Mouse (Mus musculus) embryonic fibroblast, embryonic 13.5 days (primary cell): Measurements from ENCODE around the gene Gm20721. TPM values are rescaled to one million over a fixed set of nuclear protein-coding genes. Genes with fewer than 3 reads are reported as not detected.
"Not testable (repeated sequence)": the region's sequence is repeated elsewhere in the genome, so short reads cannot be mapped to it uniquely, and the experiment has no call there.

Source experiments
- H3K27ac ChIP-seq: 2 replicates; pipeline ENCODE4 v1.5.1; 2012; ENCODE audit warnings: low read length, control low read depth, inconsistent platforms; ENCODE audit not compliant: insufficient read depth
- H3K4me1 ChIP-seq: 2 replicates; pipeline ENCODE4 v1.6.1; 2011; ENCODE audit warnings: low read length; ENCODE audit not compliant: control insufficient read depth, insufficient read depth
- H3K4me3 ChIP-seq: 2 replicates; pipeline ENCODE4 v1.5.1; 2011; ENCODE audit warnings: mild to moderate bottlenecking, control low read depth, low read length; ENCODE audit not compliant: insufficient read depth
- CTCF ChIP-seq: IDR thresholded peaks from 2 replicates; pipeline ENCODE4 v1.5.1; 2011; ENCODE audit warnings: mild to moderate bottlenecking, control low read depth, low read length, moderate library complexity, borderline replicate concordance; ENCODE audit not compliant: insufficient read depth
- POLR2A ChIP-seq: IDR thresholded peaks from 2 replicates; pipeline ENCODE4 v1.6.1; 2011; ENCODE audit warnings: low read depth, mild to moderate bottlenecking, control low read depth, low read length, moderate library complexity
- polyA plus RNA-seq: library from polyadenylated mRNA; stranded (reverse); fragments of >200 nt; gene quantifications from 2 replicates; pipeline ENCODE4 v1.2.4, GENCODE M21; 2011; ENCODE audit warnings: low read depth; ENCODE audit not compliant: missing spikeins, insufficient read length

Gene Gm20721
- polyA plus RNA-seq, 1 experiment, result 10.6 TPM

- H3K4me1 ChIP-seq, result peaks cover 9% of the 10 kb centered on the region
- H3K4me3 ChIP-seq, result peak overlapping the region; percentile 95
- no peak for TF ChIP-seq POLR2A
- H3K27ac ChIP-seq, result peak overlapping the region; percentile 57
These were observed 15.1 kb downstream of the Gm20721 start for GRCm38 (mm10) chr2:174331282-174332030.

DNA sequence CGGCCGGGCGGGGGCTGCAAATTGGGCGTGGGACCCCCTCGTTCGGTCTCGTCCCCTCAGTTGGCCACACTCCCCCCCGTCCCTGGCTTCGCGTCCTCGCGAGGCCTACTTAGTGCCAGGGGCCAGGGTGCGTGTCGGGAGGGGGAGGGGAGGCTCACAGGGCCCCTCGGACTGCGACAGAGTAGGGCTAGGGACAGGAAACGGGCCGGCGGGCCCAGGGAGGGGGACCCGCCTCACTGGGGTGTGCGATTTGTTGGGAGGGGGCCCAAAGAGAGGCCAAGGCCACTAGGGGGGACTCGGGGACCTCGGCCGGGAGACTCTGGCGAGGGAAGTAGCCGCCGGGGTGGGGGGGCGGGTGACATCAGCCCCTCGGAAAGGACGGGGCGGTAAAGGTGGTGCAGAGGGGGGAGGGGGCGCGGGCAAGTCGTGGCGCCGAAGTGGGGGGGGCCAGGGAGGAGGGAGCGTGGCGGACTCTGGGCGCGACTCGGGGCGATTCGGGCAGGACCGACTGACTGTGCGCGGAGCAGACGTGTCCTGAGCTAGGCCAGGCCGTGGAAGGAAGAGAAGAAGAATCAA lies 15.8 kb downstream of the Gm20721 start:
- Histone ChIP-seq H3K4me3 (peak overlapping the region; percentile 95), H3K4me1 (peaks cover 5% of the 10 kb centered on the region), H3K27ac (peak overlapping the region; percentile 98)
- TF ChIP-seq CTCF, result no peak
- peak; percentile 55; the same call in 1 of the 2 replicates for TF ChIP-seq POLR2A

DNA sequence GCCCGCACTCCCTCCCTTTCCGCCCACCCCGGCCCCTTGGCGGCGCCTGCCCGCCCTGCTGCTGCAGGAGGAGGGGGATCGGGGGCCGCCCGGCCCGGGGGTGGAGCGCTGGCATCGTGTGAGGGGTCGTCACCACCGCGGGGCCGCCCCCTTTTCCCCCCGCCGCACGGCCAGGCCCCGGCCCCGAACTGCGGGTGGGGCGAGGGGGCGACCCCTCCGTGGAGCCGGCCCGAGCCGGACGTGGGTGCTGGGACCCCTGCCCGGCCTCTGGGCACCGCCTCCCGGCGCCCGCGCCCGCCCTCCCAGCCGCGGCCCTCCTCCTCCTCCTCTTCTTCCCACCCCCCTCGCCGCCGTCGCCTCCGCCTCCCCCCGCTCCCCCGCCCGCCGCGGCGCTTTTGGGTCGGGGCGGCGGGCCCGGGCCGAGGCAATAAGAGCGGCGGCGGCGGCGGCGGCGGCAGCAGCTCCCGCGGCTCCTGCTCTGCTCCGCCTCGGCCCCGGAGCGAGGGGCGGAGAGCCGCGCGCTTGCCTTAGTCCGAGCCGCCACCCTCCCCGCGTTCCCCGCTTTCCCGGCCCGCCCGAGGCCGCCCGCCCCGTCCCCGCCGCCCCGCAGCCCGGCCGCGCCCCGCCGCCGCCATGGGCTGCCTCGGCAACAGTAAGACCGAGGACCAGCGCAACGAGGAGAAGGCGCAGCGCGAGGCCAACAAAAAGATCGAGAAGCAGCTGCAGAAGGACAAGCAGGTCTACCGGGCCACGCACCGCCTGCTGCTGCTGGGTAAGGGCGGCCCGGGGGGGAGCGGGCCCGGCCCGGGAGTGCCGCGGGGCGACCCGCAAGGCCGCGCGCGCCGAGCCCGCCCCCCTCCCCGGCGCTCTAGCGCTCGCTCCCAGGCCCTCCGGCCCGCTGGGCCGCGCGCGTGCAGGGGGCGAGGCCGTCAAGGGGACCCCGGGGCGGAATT lies 16.6 kb downstream of the Gm20721 start:
- TF ChIP-seq POLR2A, result peak; percentile 80
- TF ChIP-seq CTCF, result no peak
- Histone ChIP-seq H3K27ac (peak overlapping the region; percentile 98), H3K4me3 (peak overlapping the region; percentile 95), H3K4me1 (peaks cover 5% of the 10 kb centered on the region)

DNA sequence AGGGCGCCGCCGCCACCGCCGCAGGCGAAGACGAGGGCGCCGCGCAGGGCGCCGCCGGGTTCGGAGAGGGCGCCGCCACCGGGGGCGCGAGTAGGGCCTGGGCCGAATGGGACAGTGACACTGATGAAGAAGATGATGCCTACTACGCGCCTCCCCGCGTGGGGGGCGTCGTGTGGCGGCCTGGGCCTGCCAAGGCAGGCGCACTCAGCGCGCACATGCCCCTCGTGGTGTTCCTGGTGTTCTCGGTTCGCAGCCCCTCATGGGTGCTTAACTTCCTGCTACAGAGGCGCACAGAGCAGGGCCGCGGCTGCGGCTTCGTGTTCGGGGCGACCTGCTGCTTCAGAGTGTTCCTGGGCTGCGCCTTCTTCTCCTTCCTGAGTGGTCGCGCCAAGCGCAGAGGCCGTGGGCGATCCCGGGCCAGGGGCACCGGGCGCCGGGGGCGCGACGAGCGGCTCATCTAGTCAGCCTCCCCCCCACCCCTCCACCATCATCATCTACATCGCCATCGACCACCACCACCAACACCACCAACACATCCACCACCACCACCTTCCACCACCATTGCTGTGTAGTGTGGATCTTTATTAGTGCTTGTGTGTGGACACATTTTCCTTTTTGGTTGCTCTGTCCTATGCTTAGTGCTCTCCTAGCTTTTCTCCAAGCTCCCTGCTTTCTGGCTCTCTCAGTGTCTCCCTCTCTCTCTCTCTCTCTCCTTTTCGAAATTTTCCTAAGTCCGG lies 17.4 kb downstream of the Gm20721 start:
- peak; percentile 74 for TF ChIP-seq POLR2A
- no peak for TF ChIP-seq CTCF
- H3K4me1 ChIP-seq, result peaks cover 5% of the 10 kb centered on the region
- peak overlapping the region; percentile 95 for H3K27ac ChIP-seq
- peak overlapping the region; percentile 28 for H3K4me3 ChIP-seq

GRCm38 (mm10) chr2:174328358-174328905 lies 18.1 kb downstream of the Gm20721 start:
- TF ChIP-seq CTCF (no peak), POLR2A (no peak)
- peak overlapping the region; percentile 30 for H3K4me3 ChIP-seq
- H3K4me1 ChIP-seq, result peaks cover 2% of the 10 kb centered on the region; the same call in 1 of the 2 replicates
- H3K27ac ChIP-seq, result peak overlapping the region; percentile 95

GRCm38 (mm10) chr2:174327295-174327981 lies 19.1 kb downstream of the Gm20721 start:
- H3K4me1 ChIP-seq, result no peaks in the 10 kb centered on the region; the same call in 1 of the 2 replicates
- H3K4me3 ChIP-seq, result peak overlapping the region; percentile 30
- TF ChIP-seq CTCF (no peak), POLR2A (peak; percentile 91)
- no peak overlapping the region for H3K27ac ChIP-seq

- Histone ChIP-seq H3K27ac (no peak overlapping the region), H3K4me1 (no peaks in the 10 kb centered on the region), H3K4me3 (peak overlapping the region; percentile 30)
- TF ChIP-seq POLR2A, result no peak
- TF ChIP-seq CTCF, result no peak
These were observed 20.0 kb downstream of the Gm20721 start for GRCm38 (mm10) chr2:174326481-174326880.

DNA sequence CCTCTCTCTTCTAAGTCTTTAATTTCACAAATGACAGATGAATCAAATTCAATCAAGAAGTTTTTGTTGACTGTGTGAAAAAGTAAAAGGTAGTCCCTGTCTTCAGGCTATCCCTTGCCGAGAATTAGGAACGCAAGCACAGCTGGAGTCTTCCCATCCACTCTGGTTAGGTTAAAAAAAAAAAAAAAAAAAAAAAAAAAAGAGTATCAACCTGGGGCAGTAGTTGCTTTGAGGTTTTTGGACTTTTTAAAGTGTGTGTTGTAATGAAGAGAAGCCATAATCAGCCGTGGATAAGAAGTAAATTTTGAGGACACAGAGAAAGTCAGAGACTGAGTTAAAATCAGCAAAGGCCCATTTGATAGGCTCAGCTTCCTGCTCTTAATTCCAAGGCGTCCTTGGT lies 20.5 kb downstream of the Gm20721 start:
- no peak for TF ChIP-seq CTCF
- TF ChIP-seq POLR2A, result no peak
- H3K27ac ChIP-seq, result no peak overlapping the region
- H3K4me1 ChIP-seq, result no peaks in the 10 kb centered on the region
- H3K4me3 ChIP-seq, result no peak overlapping the region

- Histone ChIP-seq H3K27ac (no peak overlapping the region), H3K4me3 (no peak overlapping the region), H3K4me1 (no peaks in the 10 kb centered on the region)
- TF ChIP-seq CTCF (no peak), POLR2A (no peak)
These were observed 29.9 kb downstream of the Gm20721 start for GRCm38 (mm10) chr2:174316661-174317060.

- H3K4me3 ChIP-seq, H3K4me1 ChIP-seq, H3K27ac ChIP-seq: not testable (repeated sequence)
These were observed 31.1 kb downstream of the Gm20721 start for GRCm38 (mm10) chr2:174315445-174315844.
